Mouse (Mus musculus): ENCODE measurements around the gene Mrgpra2b. TPM values are rescaled to one million over a fixed set of nuclear protein-coding genes. Genes with fewer than 3 reads are reported as not detected.
"Not testable (repeated sequence)": the region's sequence is repeated elsewhere in the genome, so short reads cannot be mapped to it uniquely, and the experiment has no call there.

Gene Mrgpra2b
- polyA plus RNA-seq, 1 experiment from 2014 or later, result not detected

GRCm38 (mm10) chr7:47465278-47465981 is 63.2 kb downstream of the Mrgpra2b start:
- H3K4me2 ChIP-seq (ENCODE audit: low read depth, low read length); ATAC-seq (replicated peaks; ENCODE audit: insufficient number of reproducible peaks, low FRiP score, low TSS enrichment, low read depth); H3K36me3 ChIP-seq (replicated peaks; ENCODE audit: control insufficient read depth, insufficient read depth, low read depth, low read length); H3K4me3 ChIP-seq (ENCODE audit: low read depth, low read length); DNase-seq (ENCODE audit: low spot score); H3K4me1 ChIP-seq (ENCODE audit: control insufficient read depth, insufficient read depth, low read length); H3K27me3 ChIP-seq (ENCODE audit: control insufficient read depth, insufficient read depth, low read length); H3K27ac ChIP-seq (replicated peaks; ENCODE audit: low read depth, low read length); H3K9ac ChIP-seq (replicated peaks; ENCODE audit: low read length); H3K9me3 ChIP-seq (replicated peaks; ENCODE audit: control insufficient read depth, low read length): not testable (repeated sequence)

GRCm38 (mm10) chr7:47452015-47452414 is 76.6 kb downstream of the Mrgpra2b start, which contains the start of gene Mrgpra2a:
Gene Mrgpra2a, minus strand, starts transcription at chr7:47452139.
- not testable (repeated sequence) for H3K27me3 ChIP-seq (ENCODE audit: control insufficient read depth, insufficient read depth, low read length); H3K4me3 ChIP-seq (ENCODE audit: low read depth, low read length); ATAC-seq (replicated peaks; ENCODE audit: insufficient number of reproducible peaks, low FRiP score, low TSS enrichment, low read depth); H3K9me3 ChIP-seq (replicated peaks; ENCODE audit: control insufficient read depth, low read length); H3K36me3 ChIP-seq (replicated peaks; ENCODE audit: control insufficient read depth, insufficient read depth, low read depth, low read length); DNase-seq (ENCODE audit: low spot score); H3K4me2 ChIP-seq (ENCODE audit: low read depth, low read length); H3K4me1 ChIP-seq (ENCODE audit: control insufficient read depth, insufficient read depth, low read length); H3K27ac ChIP-seq (replicated peaks; ENCODE audit: low read depth, low read length); H3K9ac ChIP-seq (replicated peaks; ENCODE audit: low read length)
- no CpG with 5 or more reads among the region's 1 CpGs for WGBS

GRCm38 (mm10) chr7:47445729-47446128 is 82.9 kb downstream of the Mrgpra2b start:
- H3K4me1 ChIP-seq (ENCODE audit: control insufficient read depth, insufficient read depth, low read length); H3K36me3 ChIP-seq (replicated peaks; ENCODE audit: control insufficient read depth, insufficient read depth, low read depth, low read length); ATAC-seq (replicated peaks; ENCODE audit: insufficient number of reproducible peaks, low FRiP score, low TSS enrichment, low read depth); H3K4me3 ChIP-seq (ENCODE audit: low read depth, low read length); H3K9me3 ChIP-seq (replicated peaks; ENCODE audit: control insufficient read depth, low read length); DNase-seq (ENCODE audit: low spot score); H3K27me3 ChIP-seq (ENCODE audit: control insufficient read depth, insufficient read depth, low read length); H3K4me2 ChIP-seq (ENCODE audit: low read depth, low read length); H3K9ac ChIP-seq (replicated peaks; ENCODE audit: low read length); H3K27ac ChIP-seq (replicated peaks; ENCODE audit: low read depth, low read length): not testable (repeated sequence)

- H3K4me3 ChIP-seq (ENCODE audit: low read depth, low read length); ATAC-seq (replicated peaks; ENCODE audit: insufficient number of reproducible peaks, low FRiP score, low TSS enrichment, low read depth); DNase-seq (ENCODE audit: low spot score); H3K4me2 ChIP-seq (ENCODE audit: low read depth, low read length); H3K9me3 ChIP-seq (replicated peaks; ENCODE audit: control insufficient read depth, low read length); H3K9ac ChIP-seq (replicated peaks; ENCODE audit: low read length); H3K27ac ChIP-seq (replicated peaks; ENCODE audit: low read depth, low read length); H3K27me3 ChIP-seq (ENCODE audit: control insufficient read depth, insufficient read depth, low read length); H3K4me1 ChIP-seq (ENCODE audit: control insufficient read depth, insufficient read depth, low read length); H3K36me3 ChIP-seq (replicated peaks; ENCODE audit: control insufficient read depth, insufficient read depth, low read depth, low read length): not testable (repeated sequence)
- WGBS, result 43% methylated on average over 1 of the region's 2 CpGs
Observed at GRCm38 (mm10) chr7:47436463-47436862, 92.2 kb downstream of the Mrgpra2b start.

GRCm38 (mm10) chr7:47427815-47428508 is 100.7 kb downstream of the Mrgpra2b start:
- H3K27me3 ChIP-seq (ENCODE audit: control insufficient read depth, insufficient read depth, low read length); H3K4me1 ChIP-seq (ENCODE audit: control insufficient read depth, insufficient read depth, low read length); H3K4me2 ChIP-seq (ENCODE audit: low read depth, low read length); DNase-seq (ENCODE audit: low spot score); H3K9ac ChIP-seq (replicated peaks; ENCODE audit: low read length); H3K9me3 ChIP-seq (replicated peaks; ENCODE audit: control insufficient read depth, low read length); H3K4me3 ChIP-seq (ENCODE audit: low read depth, low read length); H3K36me3 ChIP-seq (replicated peaks; ENCODE audit: control insufficient read depth, insufficient read depth, low read depth, low read length); ATAC-seq (replicated peaks; ENCODE audit: insufficient number of reproducible peaks, low FRiP score, low TSS enrichment, low read depth); H3K27ac ChIP-seq (replicated peaks; ENCODE audit: low read depth, low read length): not testable (repeated sequence)

Other genes with a start within 250 kb of the Mrgpra2b start
- gene Mrgpra1, start 174.6 kb downstream of the Mrgpra2b start, polyA plus RNA-seq (2014; fragmentation: Nextera tagmentation; extraction: Ambion mirVana), result not detected in 2 replicates
- gene Mrgpra2a, start 76.7 kb downstream of the Mrgpra2b start, polyA plus RNA-seq (2014; fragmentation: Nextera tagmentation; extraction: Ambion mirVana), result not detected in 2 replicates
- gene Mrgpra3, start 72.5 kb upstream of the Mrgpra2b start, polyA plus RNA-seq (2014; fragmentation: Nextera tagmentation; extraction: Ambion mirVana), result not detected in 2 replicates

All from embryonic facial prominence, embryonic 11.5 days (tissue).